Mouse (Mus musculus): ENCODE measurements at regions not wholly inside any gene's neighbourhood (a gene's known extent, or its start where the extent isn't known, plus 50 kb on each side); places are given as distances from the start of the nearest gene placed in this dataset.

DNA sequence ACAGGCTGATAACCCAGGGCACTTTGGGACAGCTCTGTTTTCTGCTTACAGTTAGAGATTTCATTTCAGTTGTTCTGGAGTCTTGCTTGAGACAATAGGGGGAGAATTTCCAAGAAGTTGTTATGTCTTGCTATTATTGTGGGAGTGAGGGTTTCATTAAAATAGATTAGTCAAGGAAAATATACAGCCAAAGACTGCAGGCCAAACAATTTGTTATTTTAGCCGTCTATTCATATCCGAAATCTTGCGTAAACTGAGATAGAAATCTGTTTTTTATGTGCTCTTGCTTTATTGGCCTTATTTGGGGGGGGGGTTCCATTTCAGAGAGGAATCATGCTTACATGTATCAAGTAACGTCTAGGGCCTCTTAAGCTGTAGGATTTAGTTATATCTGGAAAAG, 339.3 kb upstream of the Nrsn1 start:
- TF ChIP-seq CTCF (IDR thresholded peaks at IDR 0.05; ENCODE audit: low read depth) (no peak), EP300 (IDR thresholded peaks at IDR 0.05; ENCODE audit: low read depth) (no peak)
